Mouse (Mus musculus): Measurements from ENCODE around the gene Uxt. TPM values are rescaled to one million over a fixed set of nuclear protein-coding genes. Genes with fewer than 3 reads are reported as not detected.

The Uxt gene
- polyA plus RNA-seq, 1 experiment from 2014 or later, result 78.7 TPM

DNA sequence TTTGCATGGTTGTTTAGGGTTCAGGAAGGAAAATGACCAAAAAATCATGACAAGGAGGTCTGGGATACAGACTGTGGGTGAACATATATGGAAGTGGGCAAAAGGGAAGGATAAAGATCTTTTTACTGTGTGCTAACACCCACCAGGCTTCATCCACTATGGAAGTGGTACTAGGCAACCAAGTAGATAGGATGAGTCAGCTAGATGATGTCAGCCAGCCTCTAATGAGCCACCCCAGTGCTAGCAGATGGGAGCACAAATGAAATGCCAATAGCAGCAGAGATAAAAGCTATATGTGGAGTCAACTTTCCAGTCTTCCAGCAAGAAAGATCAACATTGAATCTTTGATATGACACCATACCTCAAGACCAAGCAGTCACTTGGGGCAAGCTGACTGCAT is 46.7 kb downstream of the Uxt start:
- no peaks in the 10 kb centered on the region for H3K9me3 ChIP-seq (ENCODE audit: control insufficient read depth)
- TF ChIP-seq CTCF (IDR thresholded peaks at IDR 0.05; ENCODE audit: low read depth), result no peak
- H3K4me3 ChIP-seq (ENCODE audit: low read depth, low read length), result no peak overlapping the region
- H3K36me3 ChIP-seq (ENCODE audit: control insufficient read depth, insufficient read depth), result no peaks in the 10 kb centered on the region
- H3K27me3 ChIP-seq (replicated peaks; ENCODE audit: control insufficient read depth, insufficient read depth, low read length), result no peaks in the 10 kb centered on the region
- no peak overlapping the region for H3K27ac ChIP-seq (ENCODE audit: low read depth, low read length)
- H3K4me1 ChIP-seq (replicated peaks; ENCODE audit: control insufficient read depth, insufficient read depth, low read length), result no peaks in the 10 kb centered on the region
- no peak overlapping the region for H3K9ac ChIP-seq (ENCODE audit: low read depth, low read length)
- no peak overlapping the region for H3K4me2 ChIP-seq (replicated peaks; ENCODE audit: low read depth)
- ATAC-seq, result no peak

- Histone ChIP-seq H3K27ac (ENCODE audit: low read depth, low read length) (no peak overlapping the region), H3K9me3 (ENCODE audit: control insufficient read depth) (no peaks in the 10 kb centered on the region), H3K4me1 (replicated peaks; ENCODE audit: control insufficient read depth, insufficient read depth, low read length) (no peaks in the 10 kb centered on the region), H3K4me3 (ENCODE audit: low read depth, low read length) (no peak overlapping the region), H3K36me3 (ENCODE audit: control insufficient read depth, insufficient read depth) (no peaks in the 10 kb centered on the region), H3K4me2 (replicated peaks; ENCODE audit: low read depth) (no peak overlapping the region), H3K27me3 (replicated peaks; ENCODE audit: control insufficient read depth, insufficient read depth, low read length) (no peaks in the 10 kb centered on the region), H3K9ac (ENCODE audit: low read depth, low read length) (no peak overlapping the region)
- no peak for TF ChIP-seq CTCF (IDR thresholded peaks at IDR 0.05; ENCODE audit: low read depth)
- WGBS, result 79% methylated on average over 6 of the region's 6 CpGs
- ATAC-seq, result no peak
Observed at GRCm38 (mm10) chrX:20913726-20914125, 48.1 kb downstream of the Uxt start.

- Histone ChIP-seq H3K9ac (ENCODE audit: low read depth, low read length) (no peak overlapping the region), H3K27me3 (replicated peaks; ENCODE audit: control insufficient read depth, insufficient read depth, low read length) (no peaks in the 10 kb centered on the region), H3K27ac (ENCODE audit: low read depth, low read length) (no peak overlapping the region), H3K36me3 (ENCODE audit: control insufficient read depth, insufficient read depth) (no peaks in the 10 kb centered on the region), H3K4me1 (replicated peaks; ENCODE audit: control insufficient read depth, insufficient read depth, low read length) (no peaks in the 10 kb centered on the region), H3K9me3 (ENCODE audit: control insufficient read depth) (no peaks in the 10 kb centered on the region), H3K4me2 (replicated peaks; ENCODE audit: low read depth) (no peak overlapping the region), H3K4me3 (ENCODE audit: low read depth, low read length) (no peak overlapping the region)
- TF ChIP-seq CTCF (IDR thresholded peaks at IDR 0.05; ENCODE audit: low read depth), result no peak
- no peak for ATAC-seq
- 37% methylated on average over 3 of the region's 3 CpGs for WGBS
Observed at GRCm38 (mm10) chrX:20910074-20910473, 51.7 kb downstream of the Uxt start.

Other genes starting within 250 kb of the Uxt start
- 67.0 and 69.2 TPM in 2 replicates for gene Araf, start 164.2 kb downstream of the Uxt start, polyA plus RNA-seq (2015; fragmentation: Nextera tagmentation; extraction: Ambion mirVana)
- 7.0 and 11.5 TPM in 2 replicates for gene Timp1, start 91.9 kb downstream of the Uxt start, polyA plus RNA-seq (2015; fragmentation: Nextera tagmentation; extraction: Ambion mirVana)
- gene Syn1, start 41.0 kb downstream of the Uxt start, polyA plus RNA-seq (2015; fragmentation: Nextera tagmentation; extraction: Ambion mirVana), result 1.8 and 2.1 TPM in 2 replicates
- gene Cfp, start 30.5 kb downstream of the Uxt start, polyA plus RNA-seq (2015; fragmentation: Nextera tagmentation; extraction: Ambion mirVana), result 3.5 and 4.2 TPM in 2 replicates
- gene Elk1, start 11.4 kb downstream of the Uxt start, polyA plus RNA-seq (2015; fragmentation: Nextera tagmentation; extraction: Ambion mirVana), result 3.7 and 4.1 TPM in 2 replicates
- 2.6 and 3.2 TPM in 2 replicates for gene Zfp182, start 100.3 kb upstream of the Uxt start, polyA plus RNA-seq (2015; fragmentation: Nextera tagmentation; extraction: Ambion mirVana)
- gene Spaca5, start 106.4 kb upstream of the Uxt start, polyA plus RNA-seq (2015; fragmentation: Nextera tagmentation; extraction: Ambion mirVana), result not detected in 2 replicates
- gene Zfp300, start 127.5 kb upstream of the Uxt start, polyA plus RNA-seq (2015; fragmentation: Nextera tagmentation; extraction: Ambion mirVana), result 0.24 and 0.52 TPM in 2 replicates
- gene Ssxa1, start 153.8 kb upstream of the Uxt start, polyA plus RNA-seq (2015; fragmentation: Nextera tagmentation; extraction: Ambion mirVana), result not detected in 2 replicates
- gene Gm21876, start 213.6 kb upstream of the Uxt start, polyA plus RNA-seq (2015; fragmentation: Nextera tagmentation; extraction: Ambion mirVana), result not detected in 2 replicates

Measured in intestine, postnatal 0 days (tissue).